Mouse (Mus musculus) frontal cortex, postnatal 25 days (tissue): Measurements from ENCODE around the gene Gdnf.

Experiments
- DNase-seq, 2 experiments: peaks; one replicate each; pipeline ENCODE4 v3.0.0; 2022; ENCODE audit warnings: low spot score in 2 of 2

Gene Gdnf

DNA sequence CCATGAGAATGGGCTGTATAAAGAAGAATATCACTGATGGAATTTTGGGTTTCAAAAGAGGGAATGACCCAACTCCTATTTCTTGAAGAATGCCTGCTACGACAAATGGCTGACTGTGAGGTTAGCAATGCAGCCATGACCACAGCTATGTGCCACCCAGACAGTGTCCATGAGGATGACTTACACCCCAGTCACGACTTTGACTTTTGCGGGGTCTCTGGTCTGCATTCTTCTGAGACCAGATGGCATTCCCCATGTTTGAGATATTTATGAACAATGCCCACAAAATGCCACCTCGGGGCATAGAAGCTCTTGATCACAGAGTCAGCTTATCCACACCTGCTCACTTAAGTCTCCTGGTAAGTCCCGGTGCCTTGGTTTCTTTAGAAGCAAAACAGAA, 52.2 kb downstream of the Gdnf start:
- no peak for DNase-seq

DNA sequence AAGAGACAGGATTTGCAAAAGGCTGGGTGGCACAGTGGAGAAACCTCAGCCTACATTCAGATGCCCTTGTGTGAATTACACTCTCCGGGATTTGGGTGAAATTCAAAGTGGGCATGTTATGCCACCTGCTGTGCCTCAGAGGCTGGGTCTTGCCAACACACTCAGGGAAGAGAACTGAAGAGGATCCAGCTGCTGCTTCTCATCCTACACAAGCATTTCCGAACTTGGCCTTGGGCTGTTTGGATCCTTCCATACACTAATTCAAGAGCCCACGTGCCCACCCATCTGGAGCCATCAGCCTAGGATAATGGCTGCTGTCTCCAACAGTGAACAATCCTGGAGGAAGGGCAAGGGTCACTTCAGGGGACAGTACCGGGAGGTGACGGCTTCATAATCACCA, 52.7 kb downstream of the Gdnf start:
- DNase-seq: no peak

DNA sequence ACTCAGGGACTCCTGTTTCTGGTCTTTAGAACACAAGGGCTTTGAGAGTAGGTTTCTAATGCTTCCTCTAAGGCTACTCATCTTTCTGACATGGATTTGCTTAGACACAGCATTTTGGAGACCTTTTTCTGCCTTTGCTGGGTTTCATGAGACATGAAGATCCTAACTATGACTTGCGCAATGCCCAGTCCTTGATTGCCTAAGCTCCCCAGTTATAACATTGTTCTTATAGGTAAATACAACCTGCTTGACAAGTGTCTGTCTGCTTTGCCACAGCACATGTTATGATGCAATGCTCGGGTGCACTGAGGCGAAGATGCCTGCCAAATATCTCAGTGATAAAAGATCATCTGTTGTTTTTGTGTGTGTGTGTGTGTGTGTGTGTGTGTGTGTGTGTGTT, 54.7 kb downstream of the Gdnf start:
- DNase-seq: no peak

DNA sequence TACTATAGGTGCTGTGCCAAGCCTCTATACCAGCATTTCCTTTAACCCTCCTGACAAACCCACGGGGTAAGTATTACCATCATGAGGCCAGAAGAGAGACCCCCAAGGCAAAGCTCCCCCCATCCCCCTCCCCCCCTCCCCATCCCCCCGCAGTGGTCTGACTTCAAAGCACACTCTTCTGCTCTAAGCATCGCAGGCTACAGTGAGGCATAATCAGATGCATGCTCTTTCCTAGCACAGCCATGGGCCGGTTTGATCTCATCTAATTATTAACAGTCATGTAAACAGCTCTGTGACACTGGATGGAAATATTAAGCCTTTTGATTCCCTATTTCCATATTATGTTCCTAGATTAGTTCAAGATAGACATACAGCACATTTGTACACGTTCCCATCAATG, 61.8 kb downstream of the Gdnf start:
- DNase-seq: no peak

DNA sequence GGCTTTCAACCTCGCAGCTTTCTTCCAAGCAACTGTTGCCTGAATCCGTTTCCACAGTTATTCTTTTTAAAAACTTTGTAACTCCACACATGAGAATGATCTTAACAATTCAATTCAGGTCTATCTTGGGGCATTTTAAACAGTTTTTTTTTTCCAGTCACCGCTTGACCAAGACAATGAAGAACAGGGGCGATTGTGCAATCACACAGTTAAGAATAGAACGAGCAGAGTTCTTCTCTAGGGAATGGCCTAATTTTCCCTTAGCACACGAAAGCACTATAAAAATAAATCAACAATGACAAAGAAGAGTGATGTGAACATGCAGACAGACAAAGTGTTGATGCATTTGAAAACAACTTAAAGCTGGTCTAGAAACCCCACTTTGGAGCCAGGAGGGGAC, 65.2 kb downstream of the Gdnf start:
- DNase-seq: no peak

DNA sequence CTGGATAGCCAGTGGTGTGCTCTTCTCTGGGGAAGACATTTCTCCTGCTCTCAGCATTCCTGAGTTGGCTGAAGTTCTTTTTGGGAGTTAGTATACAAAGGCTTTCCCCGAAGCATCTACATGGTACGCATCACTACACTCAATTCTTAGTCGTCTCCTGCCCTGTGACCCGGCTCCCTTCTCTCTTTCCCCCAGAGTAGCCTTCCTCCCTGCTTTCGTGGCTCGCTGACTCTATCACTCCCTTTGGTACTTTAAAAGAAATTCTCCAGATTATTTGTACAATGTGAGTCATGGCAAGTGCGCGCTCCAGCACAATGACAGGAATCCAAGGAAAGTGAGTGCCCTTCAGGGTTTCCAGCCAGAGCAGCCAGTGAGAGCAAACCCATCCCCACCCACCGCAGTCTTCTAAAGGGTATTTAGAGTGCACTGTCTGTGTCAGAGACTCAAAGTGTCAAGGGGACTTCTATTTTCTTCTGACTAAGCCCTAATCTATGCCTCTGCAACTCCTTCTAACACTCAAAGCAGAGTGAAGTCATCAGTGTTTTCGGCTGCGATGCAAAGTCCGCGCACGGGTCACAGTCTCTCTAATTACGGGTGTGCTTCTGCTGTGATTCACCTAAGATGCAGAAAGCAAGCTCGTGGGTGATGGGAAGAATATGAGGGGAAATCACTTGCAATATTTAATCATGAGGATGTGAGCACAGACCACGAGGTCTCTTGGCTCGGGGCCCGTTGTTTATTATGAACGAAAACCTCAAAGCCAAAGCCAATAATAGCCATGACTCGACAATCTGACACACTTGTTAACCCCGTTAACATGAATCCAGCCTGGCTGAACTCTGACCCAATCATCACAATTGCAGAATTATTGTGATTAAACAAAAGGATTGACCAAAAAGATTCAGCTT, 67.2 kb downstream of the Gdnf start:
- DNase-seq: no peak

DNA sequence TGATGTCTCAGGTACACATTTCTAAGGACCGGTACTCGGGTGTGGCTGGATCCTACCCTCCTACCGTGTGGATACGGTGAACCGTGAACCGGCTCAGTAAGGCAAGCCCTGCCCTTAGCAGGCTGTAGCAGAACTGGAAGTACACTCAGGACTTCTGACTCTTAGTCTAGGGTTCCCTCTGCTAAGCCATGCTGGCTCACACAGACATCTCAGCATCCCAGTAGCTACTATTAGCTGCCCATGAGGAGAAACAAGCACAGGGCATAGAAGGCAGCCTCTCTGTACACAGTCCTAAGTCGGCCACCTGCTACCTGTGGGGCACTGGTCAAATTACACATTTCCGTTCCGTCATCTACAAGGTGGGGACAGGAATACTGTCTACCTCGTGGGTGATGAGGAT, 68.2 kb downstream of the Gdnf start:
- no peak for DNase-seq

DNA sequence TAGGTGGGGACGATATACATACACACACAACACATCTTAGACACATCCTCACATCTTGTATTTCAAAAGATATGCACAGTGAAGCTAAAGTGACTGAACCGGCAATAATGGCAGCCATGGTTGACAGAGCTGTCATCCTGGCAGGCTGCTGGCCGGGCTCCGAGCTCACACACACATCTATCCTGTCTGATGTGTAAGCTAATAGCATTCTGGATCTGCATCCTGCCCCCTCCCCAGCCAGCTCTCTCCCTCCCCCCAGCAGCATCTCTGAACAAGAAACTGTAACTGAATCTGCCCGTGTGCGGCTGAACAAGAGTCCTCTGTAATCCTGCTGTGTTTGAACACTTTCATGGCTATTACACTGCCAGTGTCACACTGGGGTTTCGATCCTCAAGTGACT, 69.3 kb downstream of the Gdnf start:
- no peak for DNase-seq

DNA sequence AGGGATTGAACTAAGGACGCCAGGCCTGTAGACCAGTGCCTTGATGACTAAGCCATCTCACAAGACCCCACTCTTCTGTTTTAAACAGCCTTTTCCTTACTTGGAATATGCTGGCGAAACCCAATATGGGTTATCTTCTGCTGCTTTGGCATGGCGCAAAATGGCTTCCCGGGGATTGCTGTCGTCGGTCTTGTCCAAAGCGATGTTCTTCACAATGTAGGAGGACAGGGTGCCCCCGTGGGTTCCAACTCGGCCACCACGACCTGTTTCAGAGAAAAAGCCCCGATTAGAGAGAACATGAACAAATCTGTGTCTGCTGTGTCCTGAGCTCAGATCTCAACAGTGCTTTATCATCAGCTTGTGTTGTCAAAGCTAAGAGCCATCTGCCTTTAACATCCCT, 73.5 kb downstream of the Gdnf start:
- DNase-seq: no peak

DNA sequence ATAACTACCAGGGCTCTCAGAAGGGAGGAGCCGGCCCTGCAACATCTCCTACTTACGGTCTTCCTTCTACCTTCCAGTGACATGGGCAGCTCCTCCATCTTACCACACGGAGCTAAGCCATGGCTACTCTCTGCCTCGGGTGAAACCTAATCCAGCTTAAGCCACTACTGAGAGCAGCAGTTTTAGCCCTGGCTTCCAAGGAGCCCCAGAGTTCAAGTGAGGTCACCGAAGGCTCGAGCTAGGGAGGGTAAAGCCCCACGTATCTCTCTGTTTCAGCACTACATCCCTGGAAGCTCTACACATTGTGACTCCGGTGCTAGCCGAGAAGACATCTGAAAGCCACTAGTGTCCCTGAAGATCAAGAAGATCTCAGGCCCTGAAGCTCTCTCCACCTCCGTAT, 74.5 kb downstream of the Gdnf start:
- DNase-seq: no peak

DNA sequence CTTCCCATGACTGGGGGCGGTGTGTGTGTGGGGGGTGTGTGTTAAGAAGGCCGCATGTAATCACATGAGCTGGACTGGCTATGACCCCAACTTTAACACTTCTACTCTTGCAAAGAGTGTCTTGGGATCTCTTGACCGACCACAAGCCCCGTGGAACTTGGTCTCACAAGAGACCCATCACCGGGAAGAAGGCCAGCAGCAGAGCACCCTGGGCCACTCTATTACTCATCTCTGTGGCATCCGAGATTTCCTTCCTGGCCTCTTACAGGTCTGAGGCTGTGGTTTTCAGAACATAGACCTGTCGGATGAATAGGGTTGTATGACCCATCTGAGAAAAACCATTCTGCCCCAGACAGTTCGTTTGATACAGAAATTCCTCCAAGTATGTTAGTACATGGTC, 75.9 kb downstream of the Gdnf start:
- DNase-seq: no peak
